Mouse (Mus musculus) left cerebral cortex, adult 2 months (tissue): ENCODE measurements at regions not wholly inside any gene's neighbourhood (a gene's known extent, or its start where the extent isn't known, plus 50 kb on each side); places are given as distances from the start of the nearest gene placed in this dataset.

Experiments
- DNase-seq, 2 experiments: peaks; one replicate each; pipeline ENCODE4 v3.0.0; 2021 to 2022; ENCODE audit warnings: low spot score in 2 of 2, mixed read lengths in 1 of 2; ENCODE audit errors: extremely low spot score in 1 of 2
- H3K27ac ChIP-seq: fragments of 200-600 bp; 2 replicates; pipeline ENCODE4 v1.8.1; 2022
- H3K4me3 ChIP-seq: fragments of 200-600 bp; 2 replicates; pipeline ENCODE4 v1.8.1; 2022
- CTCF ChIP-seq: fragments of 200-600 bp; IDR thresholded peaks from 2 replicates; pipeline ENCODE4 v1.8.1; 2022; ENCODE audit warnings: antibody characterized with exemption, mild to moderate bottlenecking, moderate library complexity
- intact Hi-C: fragments of 180-260 bp; cut with DNase I; formaldehyde crosslinking; loops from one replicate; pipeline ENCODE4 v1.15.1; 2025

GRCm38 (mm10) chr5:119362452-119362851 is 308.0 kb upstream of the Tbx3 start:
- DNase-seq = no peak
- TF ChIP-seq CTCF = no peak
- intact Hi-C loops = no loop called here
- Histone ChIP-seq H3K27ac (no peak overlapping the region), H3K4me3 (no peak overlapping the region)

GRCm38 (mm10) chr5:119364250-119364649 is 306.2 kb upstream of the Tbx3 start:
- Histone ChIP-seq H3K27ac (no peak overlapping the region), H3K4me3 (no peak overlapping the region)
- no peak for TF ChIP-seq CTCF
- intact Hi-C loops = no loop called here
- no peak for DNase-seq

- Histone ChIP-seq H3K27ac (no peak overlapping the region), H3K4me3 (no peak overlapping the region)
- TF ChIP-seq CTCF = no peak
- intact Hi-C loops = no loop called here
- no peak for DNase-seq
Measured at GRCm38 (mm10) chr5:119365157-119365556, 305.3 kb upstream of the Tbx3 start.

GRCm38 (mm10) chr5:119366296-119366695 is 304.2 kb upstream of the Tbx3 start:
- H3K27ac ChIP-seq = no peak overlapping the region
- no peak overlapping the region for H3K4me3 ChIP-seq
- no peak for TF ChIP-seq CTCF
- DNase-seq = no peak
- intact Hi-C loops = no loop called here

- TF ChIP-seq CTCF = no peak
- intact Hi-C loops = no loop called here
- DNase-seq = no peak
- H3K27ac ChIP-seq = no peak overlapping the region
- no peak overlapping the region for H3K4me3 ChIP-seq
Measured at GRCm38 (mm10) chr5:119370481-119370880, 300.0 kb upstream of the Tbx3 start.

GRCm38 (mm10) chr5:119370931-119371330 is 299.5 kb upstream of the Tbx3 start:
- intact Hi-C loops = no loop called here
- Histone ChIP-seq H3K4me3 (no peak overlapping the region), H3K27ac (no peak overlapping the region)
- no peak for DNase-seq
- no peak for TF ChIP-seq CTCF

- Histone ChIP-seq H3K4me3 (no peak overlapping the region), H3K27ac (no peak overlapping the region)
- no peak for DNase-seq
- no peak for TF ChIP-seq CTCF
- intact Hi-C loops = no loop called here
Measured at GRCm38 (mm10) chr5:119373774-119374700, 296.4 kb upstream of the Tbx3 start.

- Histone ChIP-seq H3K4me3 (no peak overlapping the region), H3K27ac (no peak overlapping the region)
- intact Hi-C loops = no loop called here
- no peak for DNase-seq
- TF ChIP-seq CTCF = no peak
Measured at GRCm38 (mm10) chr5:119374861-119375260, 295.6 kb upstream of the Tbx3 start.

GRCm38 (mm10) chr5:119378261-119378660 is 292.2 kb upstream of the Tbx3 start:
- Histone ChIP-seq H3K4me3 (no peak overlapping the region), H3K27ac (no peak overlapping the region)
- intact Hi-C loops = no loop called here
- no peak for DNase-seq
- no peak for TF ChIP-seq CTCF

- intact Hi-C loops = no loop called here
- H3K4me3 ChIP-seq = no peak overlapping the region
- H3K27ac ChIP-seq = no peak overlapping the region
- no peak for DNase-seq
- no peak for TF ChIP-seq CTCF
Measured at GRCm38 (mm10) chr5:119379915-119380432, 290.5 kb upstream of the Tbx3 start.

- H3K27ac ChIP-seq = no peak overlapping the region
- no peak overlapping the region for H3K4me3 ChIP-seq
- intact Hi-C loops = no loop called here
- no peak for TF ChIP-seq CTCF
- DNase-seq = no peak
Measured at GRCm38 (mm10) chr5:119381495-119381894, 289.0 kb upstream of the Tbx3 start.

- intact Hi-C loops = no loop called here
- H3K27ac ChIP-seq = no peak overlapping the region
- TF ChIP-seq CTCF = no peak
- no peak overlapping the region for H3K4me3 ChIP-seq
- no peak for DNase-seq
Measured at GRCm38 (mm10) chr5:119385506-119385905, 285.0 kb upstream of the Tbx3 start.

- no peak for TF ChIP-seq CTCF
- H3K4me3 ChIP-seq = no peak overlapping the region
- DNase-seq = no peak
- intact Hi-C loops = no loop called here
- no peak overlapping the region for H3K27ac ChIP-seq
Measured at GRCm38 (mm10) chr5:119386821-119387220, 283.6 kb upstream of the Tbx3 start.
